Mouse (Mus musculus): ENCODE data around the gene Zc3h12a.

Zc3h12a gene

GRCm38 (mm10) chr4:125145213-125145612 is 17.6 kb upstream of the Zc3h12a start:
- in situ Hi-C loops (cut with MboI; ENCODE audit: low sequenced_read_pairs): no loop called here

DNA sequence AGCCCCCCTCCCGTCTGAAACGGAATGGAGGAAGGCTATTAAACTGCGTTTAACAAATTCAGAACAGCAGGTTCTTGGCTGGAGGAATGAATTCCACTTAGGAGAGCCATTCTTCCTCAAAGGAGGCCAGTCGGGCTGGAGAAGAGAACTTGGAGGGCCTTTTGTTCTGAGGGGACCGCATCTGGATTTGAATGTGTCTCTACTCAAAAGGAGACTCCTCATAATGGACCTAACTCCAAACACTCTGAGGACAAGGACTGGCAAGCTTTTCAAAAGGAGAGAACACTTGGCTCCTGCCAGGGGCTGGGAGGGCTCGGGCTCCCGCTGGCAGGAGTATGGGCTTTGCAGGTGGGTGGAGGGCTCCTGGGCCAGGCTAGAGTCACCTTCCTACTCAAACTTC is 17.0 kb upstream of the Zc3h12a start:
- in situ Hi-C loops (cut with MboI; ENCODE audit: low sequenced_read_pairs): no loop called here

DNA sequence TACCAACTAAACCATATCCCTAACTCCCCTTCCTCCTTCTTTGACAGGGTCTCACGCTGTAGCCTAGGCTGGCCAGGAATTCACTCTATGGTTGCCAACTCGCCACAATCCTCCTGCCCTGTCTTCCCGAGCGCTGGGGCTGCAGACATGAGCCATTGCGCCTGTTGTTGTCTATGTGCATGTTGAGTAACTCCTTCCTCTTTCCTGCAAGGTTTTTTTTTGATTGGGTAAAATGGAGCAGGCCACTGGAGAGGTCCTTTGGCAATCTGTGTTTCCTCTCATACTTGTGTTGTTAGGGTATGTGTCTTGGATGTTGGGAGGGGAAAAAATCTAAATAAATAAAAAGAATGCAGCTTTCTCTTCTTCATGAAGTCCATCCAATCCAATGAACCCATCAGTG is 16.6 kb upstream of the Zc3h12a start:
- in situ Hi-C loops (cut with MboI; ENCODE audit: low sequenced_read_pairs): no loop called here

GRCm38 (mm10) chr4:125138321-125138720 is 10.7 kb upstream of the Zc3h12a start:
- in situ Hi-C loops (cut with MboI; ENCODE audit: low sequenced_read_pairs): no loop called here

DNA sequence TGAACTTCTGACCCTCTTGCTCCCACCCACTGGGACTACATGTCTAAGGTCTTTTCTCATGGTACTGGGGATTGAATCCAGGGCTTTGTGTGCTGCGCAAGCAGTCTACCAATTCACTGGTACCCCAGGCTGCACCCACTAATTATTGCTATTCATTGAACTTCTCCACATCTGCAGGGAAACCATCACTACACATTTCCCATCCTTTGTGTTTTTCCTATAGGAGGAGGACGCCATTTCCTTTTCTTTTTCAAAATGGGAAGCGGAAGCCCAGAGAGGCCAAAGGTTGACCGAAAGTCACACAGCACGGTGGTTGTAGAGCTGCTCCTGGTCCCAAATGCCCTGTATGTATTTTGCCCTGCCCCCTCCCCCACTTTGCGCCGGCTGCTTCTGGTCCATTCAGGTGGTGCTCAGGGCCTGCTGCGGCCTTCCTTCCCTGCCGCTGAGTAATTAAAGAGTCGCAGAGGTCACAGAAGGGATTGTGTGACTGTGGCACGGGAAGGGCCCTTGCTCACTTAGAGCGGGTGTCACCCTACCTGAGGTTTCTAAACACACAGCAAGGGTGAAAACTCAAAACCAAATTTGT is 8.8 kb upstream of the Zc3h12a start:
- in situ Hi-C loops (cut with MboI; ENCODE audit: low sequenced_read_pairs): no loop called here

- in situ Hi-C loops (cut with MboI; ENCODE audit: low sequenced_read_pairs): no loop called here
These were observed 7.6 kb upstream of the Zc3h12a start for GRCm38 (mm10) chr4:125135076-125135855.

DNA sequence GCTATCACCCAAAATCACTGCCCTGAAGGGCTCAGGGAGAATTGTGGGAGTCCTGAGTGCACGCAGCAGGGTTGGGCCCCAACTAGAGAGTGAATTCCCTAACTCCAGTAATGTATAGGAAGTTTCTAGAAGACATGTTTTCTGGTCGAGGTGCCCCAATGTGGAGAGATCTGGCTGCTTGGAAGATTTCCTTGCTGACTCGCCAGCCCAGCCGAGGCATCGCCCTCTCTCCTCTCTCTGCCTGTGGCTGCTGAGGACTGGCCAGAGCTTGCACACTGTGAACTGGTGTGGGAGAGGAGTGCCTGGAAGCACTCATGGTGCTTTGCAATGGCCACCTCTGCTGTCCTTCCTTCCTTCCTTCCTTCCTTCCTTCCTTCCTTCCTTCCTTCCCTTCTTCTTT is 7.0 kb upstream of the Zc3h12a start:
- in situ Hi-C loops (cut with MboI; ENCODE audit: low sequenced_read_pairs): no loop called here

- in situ Hi-C loops (cut with MboI; ENCODE audit: low sequenced_read_pairs): no loop called here
These were observed 6.6 kb upstream of the Zc3h12a start for GRCm38 (mm10) chr4:125134192-125134591.

GRCm38 (mm10) chr4:125132394-125132793 is 4.8 kb upstream of the Zc3h12a start:
- in situ Hi-C loops (cut with MboI; ENCODE audit: low sequenced_read_pairs): no loop called here

- in situ Hi-C loops (cut with MboI; ENCODE audit: low sequenced_read_pairs): no loop called here
These were observed 3.9 kb upstream of the Zc3h12a start for GRCm38 (mm10) chr4:125131493-125131892.

DNA sequence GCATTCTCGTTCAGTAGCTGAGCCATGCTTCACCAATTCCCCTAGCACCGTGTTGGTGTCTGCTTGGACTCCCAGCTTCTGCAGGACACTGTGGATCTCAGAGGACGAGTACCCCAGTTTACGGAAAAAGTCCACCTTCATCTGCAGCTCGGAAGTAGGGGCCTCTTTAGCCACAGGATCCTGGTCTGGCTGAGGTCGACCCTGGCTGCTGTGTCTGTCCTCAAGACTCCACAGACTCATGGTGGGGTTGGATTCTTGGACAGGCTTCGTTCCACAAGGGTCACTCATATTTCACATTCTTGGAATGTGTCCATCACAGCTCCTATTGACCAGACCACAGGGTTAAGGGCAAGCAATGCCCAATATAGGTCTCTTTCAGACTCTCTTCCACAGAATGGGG is 879 bp downstream of the Zc3h12a start:
- in situ Hi-C loops (cut with MboI; ENCODE audit: low sequenced_read_pairs): no loop called here

DNA sequence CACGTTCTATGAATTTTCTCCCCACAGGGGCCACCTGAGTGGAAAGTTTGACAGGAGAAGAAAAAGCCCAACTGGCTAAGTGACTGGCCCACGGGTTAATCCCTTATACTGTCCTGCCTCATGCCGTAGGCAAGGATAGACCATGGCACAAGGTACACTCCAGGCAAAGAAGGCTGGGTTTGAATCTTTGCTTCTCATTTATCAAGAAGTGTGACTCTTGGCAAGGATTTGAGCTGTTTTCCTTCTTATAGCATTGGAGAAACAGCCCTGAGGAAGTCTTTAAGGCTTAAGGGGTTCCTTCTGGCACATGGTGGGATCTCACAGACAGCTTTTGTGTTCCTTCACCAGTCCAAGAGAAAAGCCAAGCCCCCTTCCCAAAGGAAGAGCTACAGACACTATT is 1.5 kb downstream of the Zc3h12a start:
- in situ Hi-C loops (cut with MboI; ENCODE audit: low sequenced_read_pairs): no loop called here

DNA sequence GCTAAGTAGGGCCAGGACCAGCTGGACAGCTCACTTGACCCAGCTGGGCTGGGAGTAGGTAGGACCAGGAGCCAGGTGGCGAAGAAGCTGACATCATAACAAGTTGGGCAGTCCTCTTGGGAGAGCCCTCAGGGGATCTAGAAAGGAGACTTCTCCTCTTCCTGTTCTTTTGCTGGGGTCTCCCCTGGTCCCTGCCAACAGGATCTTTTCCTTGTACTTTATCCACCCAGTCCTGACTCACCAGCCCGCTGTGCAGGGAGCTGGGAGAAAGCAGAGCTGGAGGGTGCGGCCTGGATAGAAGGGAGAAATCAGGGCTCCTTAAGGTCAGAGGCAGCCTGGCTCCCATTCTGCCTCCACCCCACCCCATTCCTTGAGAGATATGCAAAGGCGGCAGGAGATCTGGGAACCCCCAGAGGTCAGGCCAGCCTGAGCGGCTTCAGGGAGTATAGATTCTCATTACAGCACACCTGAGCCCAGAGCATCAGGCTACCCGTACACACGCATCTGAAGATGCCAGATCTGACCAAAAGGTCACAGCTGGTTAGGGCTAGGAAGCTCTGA is 2.2 kb downstream of the Zc3h12a start:
- in situ Hi-C loops (cut with MboI; ENCODE audit: low sequenced_read_pairs): no loop called here

DNA sequence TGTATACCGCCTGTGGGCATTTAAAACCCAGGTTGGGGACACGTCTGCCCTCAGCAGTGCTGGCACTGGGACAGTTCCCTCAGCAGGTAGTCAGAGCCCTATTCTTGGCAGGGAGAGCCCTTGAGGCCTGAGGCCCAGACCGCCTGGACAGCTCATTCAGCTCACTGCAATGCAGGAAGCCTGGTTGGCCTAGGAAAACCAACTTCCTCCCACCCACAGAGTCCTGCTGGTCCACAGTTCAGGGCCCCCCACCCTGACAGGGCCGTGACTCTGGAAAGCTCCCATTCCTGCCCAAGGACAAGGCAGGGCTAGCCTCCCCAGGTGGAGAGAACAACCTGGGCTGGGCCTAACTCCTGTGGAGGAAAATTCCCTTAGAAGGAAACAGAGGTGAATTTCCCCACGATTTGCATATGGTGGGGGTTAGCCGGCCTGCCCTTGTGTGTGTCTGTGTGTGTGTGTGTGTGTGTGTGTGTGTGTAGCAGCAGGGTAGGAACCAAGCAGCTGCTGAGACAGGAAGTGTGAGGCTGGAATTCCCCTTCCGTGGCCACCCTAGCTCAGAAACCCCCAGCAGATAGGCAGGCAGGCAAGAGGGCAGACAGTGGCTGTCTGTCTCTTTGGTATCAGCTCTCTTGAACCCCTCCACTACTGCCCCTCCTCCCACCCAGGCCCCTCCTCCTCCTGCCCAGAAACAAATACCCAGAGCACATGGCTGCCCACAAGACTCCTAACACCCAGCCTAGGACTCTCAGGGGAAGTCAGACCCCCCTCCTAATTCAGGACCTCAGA is 3.0 kb downstream of the Zc3h12a start:
- in situ Hi-C loops (cut with MboI; ENCODE audit: low sequenced_read_pairs): no loop called here

- in situ Hi-C loops (cut with MboI; ENCODE audit: low sequenced_read_pairs): no loop called here
These were observed 4.4 kb downstream of the Zc3h12a start for GRCm38 (mm10) chr4:125123279-125123671.

- in situ Hi-C loops (cut with MboI; ENCODE audit: low sequenced_read_pairs): no loop called here
These were observed 5.0 kb downstream of the Zc3h12a start for GRCm38 (mm10) chr4:125122431-125123278.

- in situ Hi-C loops (cut with MboI; ENCODE audit: low sequenced_read_pairs): no loop called here
These were observed 7.9 kb downstream of the Zc3h12a start for GRCm38 (mm10) chr4:125119721-125120120.

DNA sequence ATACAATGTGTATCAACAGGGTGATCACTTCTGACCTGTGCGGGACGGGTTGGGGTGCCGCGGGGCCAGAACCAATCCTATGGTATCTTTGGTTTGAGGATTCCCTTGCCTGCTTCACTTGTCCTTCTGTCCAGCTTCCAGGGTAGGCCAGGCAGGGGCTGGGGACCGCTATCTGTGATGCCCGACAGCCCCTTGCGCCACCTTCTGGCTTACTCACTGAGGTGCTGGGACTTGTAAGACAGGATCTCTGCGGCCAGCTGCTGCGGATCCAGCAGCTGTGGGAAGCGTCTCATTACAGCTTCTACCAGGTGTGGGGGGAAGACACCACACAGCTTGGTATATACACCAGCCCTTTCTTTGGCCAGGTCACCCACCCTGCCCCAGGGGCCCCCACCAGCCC is 8.6 kb downstream of the Zc3h12a start:
- in situ Hi-C loops (cut with MboI; ENCODE audit: low sequenced_read_pairs): no loop called here

GRCm38 (mm10) chr4:125117902-125118320 is 9.7 kb downstream of the Zc3h12a start:
- in situ Hi-C loops (cut with MboI; ENCODE audit: low sequenced_read_pairs): no loop called here

GRCm38 (mm10) chr4:125116929-125117328 is 10.7 kb downstream of the Zc3h12a start:
- in situ Hi-C loops (cut with MboI; ENCODE audit: low sequenced_read_pairs): no loop called here

Data from CH12F3 (cell line).